Comparison of ENCODE assay signal across 10 mouse cellular contexts in genomic region chr16:25262965-25263364, GRCm38 (mm10). TPM values are rescaled to one million over a fixed set of nuclear protein-coding genes. Genes with fewer than 3 reads are reported as not detected.
DNase-seq lines count a peak whose midpoint lies in the region; ATAC-seq and TF ChIP-seq lines count a peak whose summit lies in the region.
"Had no signal": no experiment of that assay in that cellular context is flagged by ENCODE, and none has a peak within 500 bp of the region (broad histone marks: within the 10 kb centered on the region; RNA-seq: fewer than 3 reads in every experiment).

No protein-coding gene starts in this region.

- H3K4me3 ChIP-seq in lung, embryonic 14.5 days (ENCODE audit: low read depth, low read length) = no peak overlapping the region
- H3K4me3 ChIP-seq: hindbrain, embryonic 12.5 days; limb, embryonic 12.5 days had no signal

- H3K27me3 ChIP-seq in lung, embryonic 14.5 days (ENCODE audit: insufficient read depth, low read length) = no peaks in the 10 kb centered on the region; the same call in 1 of the 2 replicates
- H3K27me3 ChIP-seq: hindbrain, embryonic 12.5 days had no signal

- peak; percentile 22 for DNase-seq in embryo, embryonic 11 days
- no peak for DNase-seq in embryo, embryonic 9.5 days (ENCODE audit: extremely low spot score)
- no peak for DNase-seq in lung, embryonic 14.5 days
- DNase-seq in lung, postnatal 4 days = no peak
- DNase-seq in gonadal fat pad, adult 2 months (ENCODE audit: low read depth) = peak; percentile 50
- peak; percentile 8 for DNase-seq in lung, postnatal 14 days
- DNase-seq in urinary bladder, postnatal 4 days (ENCODE audit: low spot score in 2 of 2) = no peak
- no peak for DNase-seq in layer of hippocampus, adult 11-12 months (ENCODE audit: low spot score)

- no peak for TF ChIP-seq CTCF in lung, embryonic 14.5 days (IDR thresholded peaks at IDR 0.05; ENCODE audit: low read depth)

- H3K9ac ChIP-seq in lung, embryonic 14.5 days = no peak overlapping the region
- H3K9ac ChIP-seq: hindbrain, embryonic 12.5 days; limb, embryonic 12.5 days had no signal

- H3K36me3 ChIP-seq in lung, embryonic 14.5 days (ENCODE audit: insufficient read depth) = no peaks in the 10 kb centered on the region
- H3K36me3 ChIP-seq: hindbrain, embryonic 12.5 days; limb, embryonic 12.5 days had no signal

- H3K4me1 ChIP-seq in lung, embryonic 14.5 days (ENCODE audit: insufficient read depth) = no peaks in the 10 kb centered on the region
- H3K4me1 ChIP-seq: hindbrain, embryonic 12.5 days; limb, embryonic 12.5 days had no signal

- no peak overlapping the region for H3K27ac ChIP-seq in lung, embryonic 14.5 days (ENCODE audit: low read depth)
- H3K27ac ChIP-seq: hindbrain, embryonic 12.5 days; limb, embryonic 12.5 days had no signal

- 40% methylated on average over 4 of the region's 4 CpGs for WGBS in lung, embryonic 14.5 days

- peak; percentile 65; the same call in 1 of the 2 replicates for ATAC-seq in lung, embryonic 14.5 days (ENCODE audit: insufficient read depth)

- no peaks in the 10 kb centered on the region for H3K9me3 ChIP-seq in lung, embryonic 14.5 days (ENCODE audit: low read depth, low read length)
- H3K9me3 ChIP-seq: hindbrain, embryonic 12.5 days; limb, embryonic 12.5 days had no signal

- no peak overlapping the region for H3K4me2 ChIP-seq in lung, embryonic 14.5 days
- H3K4me2 ChIP-seq: hindbrain, embryonic 12.5 days; limb, embryonic 12.5 days had no signal

RNA-seq across cellular contexts. Expression of gene Tprg, which starts 23.7 kb away (rescaled TPM):
- polyA plus RNA-seq in lung, embryonic 14.5 days (2014; fragmentation: Nextera tagmentation; extraction: Ambion mirVana) = 0.23 and 0.28 TPM in 2 replicates
- 0.28 and 0.30 TPM in 2 replicates for polyA plus RNA-seq in gonadal fat pad, adult 2 months (2012; rRNA removed)
- polyA plus RNA-seq: hindbrain, embryonic 12.5 days; limb, embryonic 12.5 days had no signal

Comparison
In these comparisons a context has a peak if more than half of its experiments do, and no peak if none do; other contexts are left out.
1. DNase-seq: peak in embryo, embryonic 11 days (single experiment), gonadal fat pad, adult 2 months (single experiment) and lung, postnatal 14 days (single experiment); none in embryo, embryonic 9.5 days (single experiment), lung, embryonic 14.5 days (single experiment), lung, postnatal 4 days (0 of 2), urinary bladder, postnatal 4 days (0 of 2) and layer of hippocampus, adult 11-12 months (single experiment).